Mouse (Mus musculus): ENCODE data around the gene Sec16b.

DNA sequence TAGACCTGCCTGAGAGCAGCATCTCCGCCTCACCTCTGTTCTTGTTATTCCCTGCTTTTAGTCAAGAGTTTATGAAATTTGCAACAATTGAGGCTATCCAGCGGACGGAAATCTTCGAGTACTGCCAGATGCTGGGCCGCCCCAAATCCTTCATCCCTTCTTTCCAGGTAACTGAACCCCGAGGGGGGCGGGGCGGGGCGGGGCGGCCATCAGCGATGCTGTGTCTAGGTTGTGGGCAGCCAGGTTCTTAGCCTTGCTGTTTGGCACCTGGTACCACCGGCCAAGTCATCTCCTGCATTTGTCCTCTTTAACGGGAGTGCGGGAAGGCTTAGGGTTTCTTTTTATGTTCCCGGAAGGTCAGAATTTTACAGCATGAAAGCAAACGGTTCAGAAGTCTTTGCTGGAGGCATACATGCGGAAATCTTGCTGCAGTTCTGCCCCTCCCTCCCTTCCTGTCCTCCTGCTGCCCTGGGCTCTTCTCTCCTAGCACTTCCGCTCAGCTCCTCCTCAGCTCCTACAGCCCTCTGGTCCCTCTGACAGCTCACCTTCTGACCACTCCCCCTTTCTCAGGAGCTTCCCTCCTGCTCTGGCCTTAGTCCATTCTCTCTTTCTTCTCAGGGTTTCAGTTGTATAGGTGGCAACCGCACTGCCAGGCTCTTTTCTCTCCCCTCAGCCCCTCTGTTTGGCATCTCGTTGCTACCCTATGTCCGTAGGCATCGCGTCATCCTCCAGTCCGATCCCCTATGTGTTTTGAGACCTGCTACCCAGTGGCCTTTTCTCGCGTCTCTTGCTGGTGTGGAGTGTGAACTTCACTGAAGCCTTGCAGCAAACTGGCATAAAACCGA, 48.4 kb downstream of the Sec16b start:
- TF ChIP-seq GATA1 (IDR thresholded peaks at IDR 0.05; ENCODE audit: borderline replicate concordance, low read length) (no peak), FLI1 (IDR thresholded peaks at IDR 0.05; ENCODE audit: low read length) (no peak)
